Mouse (Mus musculus): ENCODE measurements around the gene Wipf2. TPM values are rescaled to one million over a fixed set of nuclear protein-coding genes. Genes with fewer than 3 reads are reported as not detected.
"Not testable (repeated sequence)": the region's sequence is repeated elsewhere in the genome, so short reads cannot be mapped to it uniquely, and the experiment has no call there.

Gene Wipf2
- 6.8 and 7.1 TPM in 2 replicates for polyA plus RNA-seq (2014; fragmentation: Nextera tagmentation; extraction: Ambion mirVana)

DNA sequence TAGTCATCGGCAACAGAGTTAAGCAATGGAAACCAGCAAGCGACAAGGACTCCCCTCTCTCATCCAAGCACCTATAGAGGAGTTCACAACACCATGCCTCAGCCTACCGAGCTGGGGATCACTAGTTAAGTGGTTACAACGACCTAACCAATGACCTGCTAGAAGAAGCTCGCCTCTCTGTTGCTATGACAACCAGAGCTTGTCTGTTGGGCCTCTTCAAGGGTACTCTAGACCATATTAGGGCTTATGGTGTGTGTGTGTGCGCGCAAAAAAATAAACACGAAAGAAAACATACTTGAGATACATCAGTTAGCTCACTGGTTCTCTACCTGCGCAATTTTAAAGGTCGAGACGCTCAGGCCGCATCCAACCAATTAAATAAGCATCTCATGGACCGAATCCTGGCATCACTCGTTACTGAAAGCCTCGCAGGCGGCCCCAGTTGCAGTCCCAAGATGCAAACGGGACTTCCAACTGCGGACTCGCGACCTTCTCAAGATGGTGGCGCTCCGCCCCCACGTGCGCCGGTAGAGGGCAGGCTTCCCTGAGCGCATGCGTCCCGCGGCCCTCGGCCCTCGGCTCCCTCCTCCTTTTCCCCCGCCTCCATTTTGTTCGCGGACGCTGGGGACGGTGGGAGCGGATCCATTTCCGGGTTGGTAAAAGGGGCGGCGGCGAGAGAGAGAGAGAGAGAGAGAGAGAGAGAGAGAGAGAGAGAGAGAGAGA, at the start of gene Wipf2:
Wipf2 (plus strand) TSS at position 611 of the 723 bp plus-strand sequence.
- H3K27ac ChIP-seq (ENCODE audit: low read length): peak within 1 kb of the TSS; percentile 87
- H3K4me1 ChIP-seq (ENCODE audit: control insufficient read depth, insufficient read depth, low read length): 0 out of 2 replicates have a peak, but pooled peaks cover 7% of the 10 kb centered on the region
- H3K4me3 ChIP-seq (ENCODE audit: low read depth, low read length): peak within 1 kb of the TSS; percentile 65
- WGBS: 6% methylated on average over 41 of the region's 41 CpGs
- no peaks in the 10 kb centered on the region for H3K27me3 ChIP-seq (ENCODE audit: control insufficient read depth, insufficient read depth, low read length)
- peaks cover 9% of the 10 kb centered on the region; the same call in 1 of the 2 replicates for H3K36me3 ChIP-seq (ENCODE audit: control insufficient read depth, insufficient read depth, low read length)
- H3K9me3 ChIP-seq (ENCODE audit: control insufficient read depth, low read depth, low read length): no peaks in the 10 kb centered on the region
- ATAC-seq (ENCODE audit: insufficient number of reproducible peaks, insufficient read depth, low FRiP score, low read depth): peak; percentile 91
- H3K9ac ChIP-seq (replicated peaks; ENCODE audit: low read depth, low read length): peak within 1 kb of the TSS; percentile 42
- peak within 1 kb of the TSS; percentile 75 for H3K4me2 ChIP-seq (replicated peaks; ENCODE audit: low read depth, low read length)

DNA sequence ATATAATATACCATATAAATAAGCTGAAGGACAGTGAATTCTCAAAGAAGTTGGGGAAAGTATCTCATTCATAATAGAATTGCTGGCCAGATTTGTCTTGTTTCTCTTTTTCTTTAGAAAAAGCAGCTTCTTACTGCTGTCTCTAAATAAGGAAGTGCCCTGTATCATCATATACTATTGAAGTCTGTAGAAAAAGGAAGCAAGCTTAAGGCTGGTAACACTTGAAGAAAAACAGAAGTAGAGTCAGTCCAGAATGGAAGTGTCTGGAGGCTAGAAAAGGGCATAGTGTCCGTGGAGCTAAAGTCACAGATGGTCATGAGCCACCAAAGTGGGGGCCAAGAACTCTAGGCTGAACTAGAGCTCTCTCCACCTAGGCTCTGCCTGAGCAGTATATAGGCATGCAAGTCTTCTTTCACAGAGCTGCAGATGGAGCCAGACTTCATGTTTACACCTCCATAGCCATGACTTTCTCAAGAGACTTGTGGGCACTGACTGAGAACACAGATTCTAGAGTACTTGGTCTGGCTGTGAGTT, 46.7 kb upstream of the Wipf2 start:
- H3K27ac ChIP-seq (ENCODE audit: low read length): no peak overlapping the region
- H3K4me2 ChIP-seq (replicated peaks; ENCODE audit: low read depth, low read length): no peak overlapping the region
- no peaks in the 10 kb centered on the region for H3K27me3 ChIP-seq (ENCODE audit: control insufficient read depth, insufficient read depth, low read length)
- no peak overlapping the region for H3K4me3 ChIP-seq (ENCODE audit: low read depth, low read length)
- peaks cover 73% of the 10 kb centered on the region for H3K36me3 ChIP-seq (ENCODE audit: control insufficient read depth, insufficient read depth, low read length)
- H3K9ac ChIP-seq (replicated peaks; ENCODE audit: low read depth, low read length): no peak overlapping the region
- no peak for ATAC-seq (ENCODE audit: insufficient number of reproducible peaks, insufficient read depth, low FRiP score, low read depth)
- H3K4me1 ChIP-seq (ENCODE audit: control insufficient read depth, insufficient read depth, low read length): no peaks in the 10 kb centered on the region
- WGBS: 92% methylated on average over 1 of the region's 1 CpGs
- no peaks in the 10 kb centered on the region for H3K9me3 ChIP-seq (ENCODE audit: control insufficient read depth, low read depth, low read length)

DNA sequence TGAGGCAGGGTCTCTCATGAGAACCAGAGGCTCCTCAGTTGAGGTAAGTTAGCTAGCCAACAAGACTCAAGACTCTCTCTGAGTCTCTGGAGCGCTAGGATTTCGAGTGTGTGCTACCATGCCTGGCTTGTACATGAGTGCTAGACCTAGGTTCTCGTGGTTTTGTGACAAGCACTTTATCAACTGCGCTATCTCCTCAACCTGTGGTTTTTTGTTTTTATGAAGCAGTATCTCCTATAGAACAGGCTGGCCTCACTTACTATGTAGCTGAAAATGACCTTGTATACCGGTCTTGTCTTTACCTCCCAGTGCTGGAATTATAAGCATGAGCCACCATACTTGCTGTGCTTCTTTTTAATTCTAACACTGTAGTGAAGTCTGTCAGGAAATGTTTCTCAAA, 42.5 kb upstream of the Wipf2 start:
- Histone ChIP-seq H3K27ac (ENCODE audit: low read length) (no peak overlapping the region), H3K9me3 (ENCODE audit: control insufficient read depth, low read depth, low read length) (no peaks in the 10 kb centered on the region), H3K4me1 (ENCODE audit: control insufficient read depth, insufficient read depth, low read length) (no peaks in the 10 kb centered on the region), H3K4me3 (ENCODE audit: low read depth, low read length) (no peak overlapping the region), H3K9ac (replicated peaks; ENCODE audit: low read depth, low read length) (no peak overlapping the region), H3K27me3 (ENCODE audit: control insufficient read depth, insufficient read depth, low read length) (no peaks in the 10 kb centered on the region), H3K4me2 (replicated peaks; ENCODE audit: low read depth, low read length) (no peak overlapping the region), H3K36me3 (ENCODE audit: control insufficient read depth, insufficient read depth, low read length) (peaks cover 72% of the 10 kb centered on the region)
- no peak for ATAC-seq (ENCODE audit: insufficient number of reproducible peaks, insufficient read depth, low FRiP score, low read depth)
- WGBS: 90% methylated on average over 5 of the region's 5 CpGs

DNA sequence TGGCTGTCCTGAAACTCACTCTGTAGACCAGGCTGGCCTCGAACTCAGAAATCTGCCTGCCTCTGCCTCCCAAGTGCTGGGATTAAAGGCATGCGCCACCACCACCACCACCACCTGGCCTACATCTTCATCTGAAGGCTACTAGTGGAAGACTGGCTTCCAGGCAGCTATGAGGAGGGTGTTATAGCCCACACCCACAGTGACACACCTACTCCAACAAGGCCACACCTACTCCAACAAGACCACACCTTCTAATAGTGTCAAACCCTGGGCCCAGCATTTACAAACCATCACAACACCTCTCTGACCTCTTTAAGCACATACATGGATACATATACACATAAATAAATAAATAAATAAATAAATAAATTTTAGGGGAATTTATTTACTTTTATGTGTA, 37.4 kb upstream of the Wipf2 start:
- H3K4me2 ChIP-seq (replicated peaks; ENCODE audit: low read depth, low read length); H3K27ac ChIP-seq (ENCODE audit: low read length); H3K9me3 ChIP-seq (ENCODE audit: control insufficient read depth, low read depth, low read length); ATAC-seq (ENCODE audit: insufficient number of reproducible peaks, insufficient read depth, low FRiP score, low read depth); H3K4me3 ChIP-seq (ENCODE audit: low read depth, low read length); H3K4me1 ChIP-seq (ENCODE audit: control insufficient read depth, insufficient read depth, low read length); H3K27me3 ChIP-seq (ENCODE audit: control insufficient read depth, insufficient read depth, low read length); H3K9ac ChIP-seq (replicated peaks; ENCODE audit: low read depth, low read length): not testable (repeated sequence)
- WGBS: 97% methylated on average over 2 of the region's 2 CpGs
- peaks cover 73% of the 10 kb centered on the region for H3K36me3 ChIP-seq (ENCODE audit: control insufficient read depth, insufficient read depth, low read length)

DNA sequence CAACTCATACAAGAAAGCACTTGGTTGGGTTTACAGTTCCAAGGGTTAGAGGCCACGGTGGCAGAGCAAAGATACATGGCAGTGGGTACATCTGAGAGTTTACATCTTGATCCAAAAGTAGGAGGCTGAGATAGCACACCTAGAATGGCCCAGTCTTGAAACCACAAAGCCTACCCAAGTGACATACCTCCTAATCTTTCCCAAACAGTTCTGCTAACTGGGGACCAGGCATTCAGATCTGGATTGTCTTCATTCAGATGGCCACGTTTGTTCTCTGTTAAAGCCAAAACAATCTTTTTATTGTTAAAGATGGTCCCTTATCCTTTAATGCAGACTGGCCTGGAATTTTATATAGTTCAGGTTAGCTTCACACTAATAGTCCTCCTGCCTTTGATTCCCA, 35.6 kb upstream of the Wipf2 start:
- H3K4me3 ChIP-seq (ENCODE audit: low read depth, low read length): no peak overlapping the region
- H3K9me3 ChIP-seq (ENCODE audit: control insufficient read depth, low read depth, low read length): no peaks in the 10 kb centered on the region
- H3K27me3 ChIP-seq (ENCODE audit: control insufficient read depth, insufficient read depth, low read length): no peaks in the 10 kb centered on the region
- H3K27ac ChIP-seq (ENCODE audit: low read length): no peak overlapping the region
- H3K36me3 ChIP-seq (ENCODE audit: control insufficient read depth, insufficient read depth, low read length): peaks cover 73% of the 10 kb centered on the region
- ATAC-seq (ENCODE audit: insufficient number of reproducible peaks, insufficient read depth, low FRiP score, low read depth): no peak
- no peaks in the 10 kb centered on the region for H3K4me1 ChIP-seq (ENCODE audit: control insufficient read depth, insufficient read depth, low read length)
- no peak overlapping the region for H3K4me2 ChIP-seq (replicated peaks; ENCODE audit: low read depth, low read length)
- WGBS: 86% methylated on average over 2 of the region's 2 CpGs
- no peak overlapping the region for H3K9ac ChIP-seq (replicated peaks; ENCODE audit: low read depth, low read length)

DNA sequence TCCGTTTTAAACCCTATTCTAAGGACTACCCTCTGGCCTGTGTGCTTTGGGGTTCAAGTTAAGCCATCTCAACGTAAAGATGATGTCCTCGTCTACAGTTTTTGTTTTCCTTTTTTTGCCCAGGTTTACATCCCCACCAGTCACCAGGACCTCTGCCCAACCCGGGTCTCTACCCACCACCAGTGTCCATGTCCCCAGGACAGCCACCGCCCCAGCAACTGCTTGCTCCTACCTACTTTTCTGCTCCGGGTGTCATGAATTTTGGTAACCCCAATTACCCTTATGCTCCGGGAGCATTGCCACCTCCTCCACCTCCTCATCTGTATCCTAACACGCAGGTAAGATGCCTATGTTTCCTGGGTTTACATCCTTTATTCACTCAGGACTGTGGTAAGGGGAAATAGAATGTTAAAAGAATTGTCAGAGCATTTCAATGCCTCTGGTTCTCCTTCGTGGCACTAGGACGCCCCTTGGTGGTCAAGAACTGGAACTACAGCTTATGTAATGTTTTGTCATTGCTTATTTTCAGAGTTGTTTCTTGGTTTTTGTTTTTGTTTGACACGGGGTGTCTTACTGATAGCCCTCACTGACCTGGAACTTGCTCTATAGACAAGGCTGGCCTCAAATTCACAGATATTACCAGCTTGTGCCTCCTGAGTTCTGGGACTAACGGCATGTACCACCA, 34.2 kb upstream of the Wipf2 start:
- no peak for ATAC-seq (ENCODE audit: insufficient number of reproducible peaks, insufficient read depth, low FRiP score, low read depth)
- Histone ChIP-seq H3K36me3 (ENCODE audit: control insufficient read depth, insufficient read depth, low read length) (peaks cover 75% of the 10 kb centered on the region), H3K4me3 (ENCODE audit: low read depth, low read length) (no peak overlapping the region), H3K4me1 (ENCODE audit: control insufficient read depth, insufficient read depth, low read length) (no peaks in the 10 kb centered on the region), H3K9me3 (ENCODE audit: control insufficient read depth, low read depth, low read length) (no peaks in the 10 kb centered on the region), H3K27ac (ENCODE audit: low read length) (no peak overlapping the region), H3K9ac (replicated peaks; ENCODE audit: low read depth, low read length) (no peak overlapping the region), H3K27me3 (ENCODE audit: control insufficient read depth, insufficient read depth, low read length) (no peaks in the 10 kb centered on the region), H3K4me2 (replicated peaks; ENCODE audit: low read depth, low read length) (no peak overlapping the region)
- WGBS: 71% methylated on average over 12 of the region's 12 CpGs

DNA sequence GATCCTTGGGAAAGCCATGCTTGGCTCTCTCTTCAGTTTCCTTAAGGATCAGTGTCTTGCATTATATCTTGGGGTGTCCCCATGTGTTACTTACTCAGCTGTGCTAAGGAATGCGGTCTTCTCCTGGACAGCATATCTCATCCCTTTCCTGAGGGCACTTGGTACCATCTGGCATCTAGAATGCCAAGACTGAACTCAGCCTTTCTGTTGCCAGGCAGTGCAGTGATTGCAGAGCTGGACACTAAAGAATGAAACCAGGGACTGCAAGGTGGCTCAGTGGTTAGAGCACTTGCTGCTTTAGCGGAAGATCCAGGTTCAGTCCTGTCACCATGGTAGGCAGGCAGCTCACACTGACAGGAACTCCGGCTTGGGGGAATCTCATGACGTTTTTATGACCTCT, 33.6 kb upstream of the Wipf2 start:
- Histone ChIP-seq H3K27me3 (ENCODE audit: control insufficient read depth, insufficient read depth, low read length) (no peaks in the 10 kb centered on the region), H3K9ac (replicated peaks; ENCODE audit: low read depth, low read length) (no peak overlapping the region), H3K4me2 (replicated peaks; ENCODE audit: low read depth, low read length) (no peak overlapping the region), H3K4me3 (ENCODE audit: low read depth, low read length) (no peak overlapping the region), H3K9me3 (ENCODE audit: control insufficient read depth, low read depth, low read length) (no peaks in the 10 kb centered on the region), H3K27ac (ENCODE audit: low read length) (no peak overlapping the region), H3K4me1 (ENCODE audit: control insufficient read depth, insufficient read depth, low read length) (no peaks in the 10 kb centered on the region), H3K36me3 (ENCODE audit: control insufficient read depth, insufficient read depth, low read length) (peaks cover 73% of the 10 kb centered on the region)
- 67% methylated on average over 4 of the region's 4 CpGs for WGBS
- no peak for ATAC-seq (ENCODE audit: insufficient number of reproducible peaks, insufficient read depth, low FRiP score, low read depth)

DNA sequence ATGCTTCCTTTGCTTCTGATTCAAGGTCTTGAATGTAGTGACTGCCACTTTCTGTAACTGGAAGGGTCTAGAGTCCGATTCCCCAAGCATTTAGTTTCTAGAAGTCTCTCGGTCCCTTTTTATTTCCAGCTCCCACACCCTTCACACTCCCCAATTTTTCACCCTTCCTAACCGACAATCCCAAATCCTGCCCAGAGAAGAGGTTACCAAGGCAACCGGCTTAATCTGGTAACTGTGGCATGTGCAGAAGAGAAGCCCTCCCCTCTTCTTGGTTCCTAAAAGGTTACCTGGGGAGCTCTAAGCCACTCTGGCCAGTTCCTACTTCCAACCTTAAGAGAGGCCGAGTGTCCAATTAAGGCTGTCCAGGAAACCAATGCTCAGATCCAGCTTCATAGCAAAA, 28.1 kb upstream of the Wipf2 start:
- no peak overlapping the region for H3K4me2 ChIP-seq (replicated peaks; ENCODE audit: low read depth, low read length)
- 54% methylated on average over 5 of the region's 5 CpGs for WGBS
- peaks cover 18% of the 10 kb centered on the region for H3K4me1 ChIP-seq (ENCODE audit: control insufficient read depth, insufficient read depth, low read length)
- no peak overlapping the region for H3K4me3 ChIP-seq (ENCODE audit: low read depth, low read length)
- H3K9ac ChIP-seq (replicated peaks; ENCODE audit: low read depth, low read length): no peak overlapping the region
- peaks cover 30% of the 10 kb centered on the region for H3K36me3 ChIP-seq (ENCODE audit: control insufficient read depth, insufficient read depth, low read length)
- no peak overlapping the region for H3K27ac ChIP-seq (ENCODE audit: low read length)
- peaks cover 4% of the 10 kb centered on the region; the same call in 1 of the 2 replicates for H3K27me3 ChIP-seq (ENCODE audit: control insufficient read depth, insufficient read depth, low read length)
- no peaks in the 10 kb centered on the region for H3K9me3 ChIP-seq (ENCODE audit: control insufficient read depth, low read depth, low read length)
- no peak for ATAC-seq (ENCODE audit: insufficient number of reproducible peaks, insufficient read depth, low FRiP score, low read depth)

Data from stomach, embryonic 14.5 days (tissue).